ENCODE assay signal across 13 mouse cellular contexts in genomic region chr8:88664947-88665346, GRCm38 (mm10). TPM values are rescaled to one million over a fixed set of nuclear protein-coding genes. Genes with fewer than 3 reads are reported as not detected.
DNase-seq lines count a peak whose midpoint lies in the region; ATAC-seq and TF ChIP-seq lines count a peak whose summit lies in the region.
"Had no signal": no experiment of that assay in that cellular context is flagged by ENCODE, and none has a peak within 500 bp of the region (broad histone marks: within the 10 kb centered on the region; RNA-seq: fewer than 3 reads in every experiment).

No protein-coding gene starts in this region.

- no peak overlapping the region for H3K4me3 ChIP-seq in lung, embryonic 15.5 days
- no peak overlapping the region for H3K4me3 ChIP-seq in lung, adult 2 months (replicated peaks; ENCODE audit: extremely low read depth, low read depth, low read length)
- H3K4me3 ChIP-seq: erythroblast, embryonic 14.5 days; heart, embryonic 10.5 days; midbrain, embryonic 12.5 days had no signal

- H3K27me3 ChIP-seq in lung, embryonic 15.5 days = no peaks in the 10 kb centered on the region
- H3K27me3 ChIP-seq: midbrain, embryonic 12.5 days had no signal

- no peak for DNase-seq in lung, adult 2 months
- DNase-seq in brain, embryonic 14.5 days (ENCODE audit: low read depth) = peak; percentile 48
- peak; percentile 61 for DNase-seq in cerebellum, adult 8-10 months
- peak; percentile 68 for DNase-seq in kidney, postnatal 10 days
- no peak for DNase-seq in left cerebral cortex, adult 8-10 months (ENCODE audit: low spot score in 2 of 2)
- no peak for DNase-seq in adrenal gland, adult (ENCODE audit: inconsistent age in 2 of 2, low spot score in 1 of 2)
- DNase-seq: heart, postnatal 36 days; layer of hippocampus, postnatal 36 days had no signal

- no peak overlapping the region for H3K4me2 ChIP-seq in lung, embryonic 15.5 days
- H3K4me2 ChIP-seq: midbrain, embryonic 12.5 days had no signal

- H3K27ac ChIP-seq in lung, embryonic 15.5 days = no peak overlapping the region
- H3K27ac ChIP-seq: heart, embryonic 10.5 days; midbrain, embryonic 12.5 days had no signal

- TF ChIP-seq CTCF in lung, adult 2 months (IDR thresholded peaks at IDR 0.05; ENCODE audit: insufficient read depth, low read length) = no peak
- no peak for TF ChIP-seq CTCF in brain, embryonic 14.5 days (IDR thresholded peaks at IDR 0.05; ENCODE audit: borderline replicate concordance, extremely low read depth, insufficient read depth, insufficient read length)

- 80% methylated on average over 19 of the region's 19 CpGs for WGBS in lung, embryonic 15.5 days
- WGBS in lung, adult 2 months = 82% methylated on average over 19 of the region's 19 CpGs

- peak; percentile 40; the same call in 1 of the 2 replicates for ATAC-seq in lung, embryonic 15.5 days (ENCODE audit: borderline replicate concordance, extremely low read depth, low FRiP score, low TSS enrichment)
- ATAC-seq: intestine, embryonic 16.5 days had no signal

- TF ChIP-seq POLR2A in lung, adult 2 months (IDR thresholded peaks at IDR 0.05; ENCODE audit: borderline replicate concordance, extremely low read depth, low read depth, low read length) = no peak
- no peak for TF ChIP-seq POLR2A in brain, embryonic 14.5 days (IDR thresholded peaks at IDR 0.05; ENCODE audit: borderline replicate concordance, extremely low read depth, insufficient read depth, insufficient read length, poor library complexity, severe bottlenecking)

- no peaks in the 10 kb centered on the region for H3K4me1 ChIP-seq in lung, embryonic 15.5 days
- H3K4me1 ChIP-seq in lung, adult 2 months (ENCODE audit: control insufficient read depth, insufficient read depth, low read length) = peaks cover 9% of the 10 kb centered on the region; the same call in 1 of the 2 replicates

- no peaks in the 10 kb centered on the region for H3K36me3 ChIP-seq in lung, embryonic 15.5 days
- H3K36me3 ChIP-seq: heart, embryonic 10.5 days; midbrain, embryonic 12.5 days had no signal

- H3K9me3 ChIP-seq in lung, embryonic 15.5 days = no peaks in the 10 kb centered on the region
- H3K9me3 ChIP-seq: heart, embryonic 10.5 days; midbrain, embryonic 12.5 days had no signal

- no peak overlapping the region for H3K9ac ChIP-seq in lung, embryonic 15.5 days
- H3K9ac ChIP-seq: midbrain, embryonic 12.5 days had no signal

RNA-seq across cellular contexts. Expression of gene Nod2, which starts 17.8 kb away (rescaled TPM):
- 0.11 and 0.21 TPM in 2 replicates for polyA plus RNA-seq in lung, embryonic 15.5 days (2015; fragmentation: Nextera tagmentation; extraction: Ambion mirVana)
- 4.0 and 5.0 TPM in 2 replicates for polyA plus RNA-seq in lung, adult 2 months (2012; rRNA removed)
- 0.16 and 0.34 TPM in 2 replicates for polyA plus RNA-seq in brain, embryonic 14.5 days (2012; rRNA removed)
- total RNA-seq in left cerebral cortex, adult 8-10 months (2022) = 1 to 10 TPM in 1 of 4 experiments, under 1 TPM in 3; 0.62 to 1.0 (median 0.84) TPM
- polyA plus RNA-seq: erythroblast, embryonic 14.5 days had no signal

RNA-seq across cellular contexts. Expression of gene Snx20, which starts 29.0 kb away (rescaled TPM):
- 2.3 and 2.7 TPM in 2 replicates for polyA plus RNA-seq in lung, embryonic 15.5 days (2015; fragmentation: Nextera tagmentation; extraction: Ambion mirVana)
- polyA plus RNA-seq in lung, adult 2 months (2012; rRNA removed) = 11.5 and 16.8 TPM in 2 replicates
- polyA plus RNA-seq in brain, embryonic 14.5 days (2012; rRNA removed) = 0.78 and 0.92 TPM in 2 replicates
- total RNA-seq in left cerebral cortex, adult 8-10 months (2022) = 1 to 10 TPM; 1.1 to 4.1 (median 2.3) TPM

RNA-seq across cellular contexts. Expression of gene Cyld, which starts 31.9 kb away (rescaled TPM):
- 13.2 and 15.8 TPM in 2 replicates for polyA plus RNA-seq in lung, embryonic 15.5 days (2015; fragmentation: Nextera tagmentation; extraction: Ambion mirVana)
- 5.2 and 8.7 TPM in 2 replicates for polyA plus RNA-seq in lung, adult 2 months (2012; rRNA removed)
- polyA plus RNA-seq in brain, embryonic 14.5 days (2012; rRNA removed) = 9.5 and 12.7 TPM in 2 replicates
- 100 to 1,000 TPM; 113 to 134 (median 127) TPM for total RNA-seq in left cerebral cortex, adult 8-10 months (2022)

Comparison
In these comparisons a context has a peak if more than half of its experiments do, and no peak if none do; other contexts are left out.
1. DNase-seq: peak in brain, embryonic 14.5 days (single experiment), cerebellum, adult 8-10 months (single experiment) and kidney, postnatal 10 days (single experiment); none in lung, adult 2 months (single experiment), left cerebral cortex, adult 8-10 months (0 of 2) and adrenal gland, adult (0 of 2).